Mouse (Mus musculus): ENCODE measurements around the gene Tpk1.
"Not testable (repeated sequence)": the region's sequence is repeated elsewhere in the genome, so short reads cannot be mapped to it uniquely, and the experiment has no call there.

The Tpk1 gene

DNA sequence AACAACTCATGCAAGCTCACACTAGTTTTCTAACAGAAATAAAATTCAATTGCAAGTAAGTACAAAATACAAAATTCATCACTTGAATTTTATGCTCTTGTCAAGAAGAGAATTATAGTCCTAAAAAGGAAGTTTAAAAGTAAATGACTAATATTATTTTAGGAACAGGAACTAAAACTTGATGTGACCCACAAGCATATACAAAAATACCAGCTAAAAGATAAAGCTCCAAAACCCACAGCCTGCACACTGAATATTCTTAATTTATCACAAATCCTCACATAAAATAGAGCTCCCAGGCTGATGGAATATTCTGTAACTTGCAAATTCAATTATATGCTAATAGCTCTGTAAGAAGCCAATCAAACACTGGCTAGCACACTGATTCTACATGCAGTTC lies 25.5 kb downstream of the Tpk1 start:
- DNase-seq (ENCODE audit: low read depth, low spot score) = no peak

DNA sequence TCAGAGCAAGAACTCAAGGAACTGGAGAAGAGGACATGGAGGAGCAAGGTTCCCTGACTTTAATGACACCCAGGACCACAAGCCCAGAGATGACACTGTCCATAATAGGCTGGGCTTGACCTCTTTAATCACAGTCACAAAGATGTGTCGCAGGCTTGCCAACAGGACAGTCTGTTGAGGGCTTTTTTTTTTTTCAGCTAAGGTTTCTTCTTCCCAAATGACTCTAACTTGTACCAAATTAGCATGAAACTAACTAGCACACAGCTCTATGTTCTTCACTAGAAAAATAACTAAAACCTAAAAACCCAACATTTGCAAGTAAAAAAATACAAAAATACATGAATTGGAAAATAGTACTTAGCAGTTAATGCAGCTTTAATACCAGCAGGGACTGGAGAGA lies 27.2 kb downstream of the Tpk1 start:
- no peak for DNase-seq (ENCODE audit: low read depth, low spot score)

GRCm38 (mm10) chr6:43638119-43638518 lies 28.0 kb downstream of the Tpk1 start:
- DNase-seq (ENCODE audit: low read depth, low spot score) = no peak

- no peak for DNase-seq (ENCODE audit: low read depth, low spot score)
Observed at GRCm38 (mm10) chr6:43636980-43637638, 29.0 kb downstream of the Tpk1 start.

DNA sequence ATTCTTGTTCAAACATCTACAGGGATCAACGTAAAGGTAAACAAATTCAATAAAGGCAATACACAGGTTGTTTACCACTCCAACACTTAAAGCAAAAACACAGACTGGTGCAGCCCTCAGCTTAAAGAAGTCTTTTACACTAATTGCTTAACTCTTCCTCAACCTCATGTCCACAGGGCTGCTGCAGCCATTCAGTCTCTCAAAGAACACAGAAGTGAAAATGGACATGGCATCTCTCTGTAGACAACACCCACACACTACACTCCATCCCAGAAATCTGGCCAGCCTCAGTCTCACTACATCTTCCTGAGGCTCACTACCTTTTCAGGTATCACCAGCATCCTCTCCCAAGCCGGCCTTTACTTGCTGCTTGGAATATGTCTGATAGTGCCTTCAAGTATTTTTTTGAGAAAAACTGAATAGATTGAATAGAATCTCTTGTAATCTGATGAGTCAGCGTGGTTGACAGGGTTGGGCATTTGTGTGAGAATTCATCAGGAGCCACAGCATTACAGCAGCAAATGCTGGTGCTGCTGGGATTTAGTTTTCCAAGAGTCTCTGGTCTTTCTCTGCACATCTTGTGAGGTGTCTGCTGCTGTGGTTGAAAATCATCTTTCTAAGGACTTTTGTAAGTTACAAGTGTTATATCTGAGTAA lies 32.6 kb downstream of the Tpk1 start:
- DNase-seq (ENCODE audit: low read depth, low spot score) = no peak

DNA sequence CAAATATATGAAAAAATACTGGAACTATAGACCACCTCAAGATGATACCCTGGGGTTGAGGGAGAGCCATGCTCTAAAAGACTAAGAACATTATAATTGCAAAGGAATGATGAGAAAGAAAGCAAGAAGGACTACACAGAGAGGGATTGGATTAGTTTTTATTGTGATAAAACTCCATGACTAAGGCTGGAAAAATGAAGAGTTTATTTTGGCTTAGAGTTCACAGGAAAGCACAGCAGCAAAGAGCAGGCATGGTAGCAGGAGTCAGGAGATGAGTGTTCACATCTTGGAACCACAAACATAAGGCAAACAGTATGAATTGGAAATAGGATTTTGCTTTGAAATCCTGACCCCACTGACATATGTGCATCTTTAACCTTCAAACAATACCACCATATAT lies 33.2 kb downstream of the Tpk1 start:
- no peak for DNase-seq (ENCODE audit: low read depth, low spot score)

DNA sequence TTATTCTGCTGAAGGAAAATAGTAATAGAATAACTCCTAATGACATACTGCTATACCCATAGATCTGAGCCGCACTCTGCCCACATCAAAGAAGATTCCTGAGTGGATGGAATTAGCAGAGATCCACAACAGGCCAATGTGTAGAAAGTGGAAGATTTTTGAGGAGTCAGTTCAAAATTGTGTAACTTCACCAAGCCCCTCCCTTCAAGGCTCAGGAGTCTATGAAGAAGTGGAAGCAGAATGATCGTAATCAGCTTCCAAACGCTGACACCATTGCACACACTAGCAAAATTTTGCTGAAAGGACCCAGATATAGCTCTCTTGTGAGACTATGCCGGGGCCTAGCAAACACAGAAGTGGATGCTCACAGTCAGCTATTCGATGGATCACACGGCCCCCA lies 42.6 kb downstream of the Tpk1 start:
- not testable (repeated sequence) for DNase-seq (ENCODE audit: low read depth, low spot score)

- DNase-seq (ENCODE audit: low read depth, low spot score) = no peak
Observed at GRCm38 (mm10) chr6:43619258-43619657, 46.8 kb downstream of the Tpk1 start.

GRCm38 (mm10) chr6:43611770-43612169 lies 54.3 kb downstream of the Tpk1 start:
- no peak for DNase-seq (ENCODE audit: low read depth, low spot score)

- no peak for DNase-seq (ENCODE audit: low read depth, low spot score)
Observed at GRCm38 (mm10) chr6:43590841-43591541, 75.1 kb downstream of the Tpk1 start.

DNA sequence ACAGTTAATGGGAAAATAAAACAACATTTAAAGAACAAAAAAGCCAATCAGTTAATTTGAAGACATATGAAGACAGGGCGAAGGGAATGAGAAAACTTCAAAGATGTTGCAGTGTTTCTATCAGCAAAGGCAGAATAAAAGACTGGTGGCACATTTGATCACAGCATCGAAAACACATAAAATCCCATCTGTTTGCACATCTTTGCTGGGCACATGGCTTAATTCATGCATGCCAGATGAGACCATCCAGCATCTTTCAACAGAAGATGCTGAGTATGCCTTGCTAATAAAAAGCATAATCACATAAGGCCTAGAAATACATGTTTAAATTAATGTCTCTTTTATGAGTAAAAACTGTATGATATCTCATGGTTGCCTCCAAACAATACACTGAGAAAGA lies 80.8 kb downstream of the Tpk1 start:
- no peak for DNase-seq (ENCODE audit: low read depth, low spot score)

- DNase-seq (ENCODE audit: low read depth, low spot score) = no peak
Observed at GRCm38 (mm10) chr6:43581809-43582208, 84.3 kb downstream of the Tpk1 start.

DNA sequence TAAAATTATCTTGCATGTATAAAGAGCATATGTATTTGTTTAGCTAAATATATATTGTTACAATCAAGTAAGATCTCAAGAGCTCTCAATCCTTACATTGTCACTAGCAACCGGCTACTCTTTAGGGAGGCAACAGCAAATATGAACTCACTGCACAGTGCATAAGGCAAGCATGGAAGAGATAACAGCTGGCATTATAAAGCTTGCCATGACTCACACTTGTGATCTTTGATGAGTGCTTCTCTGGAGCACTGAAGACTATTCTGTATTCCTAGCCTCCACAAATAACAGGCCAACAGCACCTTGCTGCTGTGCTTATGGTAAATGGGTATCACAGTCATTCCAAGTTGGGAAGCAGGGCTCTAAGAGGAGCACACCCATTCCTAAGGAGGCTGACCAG lies 98.2 kb downstream of the Tpk1 start:
- no peak for DNase-seq (ENCODE audit: low read depth, low spot score)

DNA sequence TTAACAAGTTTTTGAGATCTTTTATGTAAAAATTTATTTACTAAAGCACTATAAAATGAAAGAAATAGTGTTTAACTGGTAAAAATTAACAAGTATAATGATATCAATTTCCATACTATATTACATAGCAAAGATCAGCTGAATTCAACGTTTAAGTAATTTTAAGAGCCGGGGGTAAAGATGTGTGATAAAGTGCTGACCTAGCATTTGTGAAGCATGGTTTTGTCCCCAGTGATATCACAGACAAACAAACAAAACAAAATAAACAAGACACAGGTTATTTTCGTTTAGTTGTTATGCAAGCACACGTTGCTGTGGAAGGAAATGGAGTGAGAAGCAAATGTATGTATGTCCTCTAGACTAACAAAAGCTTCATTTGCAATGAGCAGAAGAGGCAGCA lies 103.6 kb downstream of the Tpk1 start:
- DNase-seq (ENCODE audit: low read depth, low spot score) = no peak

- no peak for DNase-seq (ENCODE audit: low read depth, low spot score)
Observed at GRCm38 (mm10) chr6:43551410-43551809, 114.7 kb downstream of the Tpk1 start.

- no peak for DNase-seq (ENCODE audit: low read depth, low spot score)
Observed at GRCm38 (mm10) chr6:43546537-43546936, 119.5 kb downstream of the Tpk1 start.

- no peak for DNase-seq (ENCODE audit: low read depth, low spot score)
Observed at GRCm38 (mm10) chr6:43537252-43537870, 128.7 kb downstream of the Tpk1 start.

GRCm38 (mm10) chr6:43535459-43535858 lies 130.6 kb downstream of the Tpk1 start:
- DNase-seq (ENCODE audit: low read depth, low spot score) = no peak

DNA sequence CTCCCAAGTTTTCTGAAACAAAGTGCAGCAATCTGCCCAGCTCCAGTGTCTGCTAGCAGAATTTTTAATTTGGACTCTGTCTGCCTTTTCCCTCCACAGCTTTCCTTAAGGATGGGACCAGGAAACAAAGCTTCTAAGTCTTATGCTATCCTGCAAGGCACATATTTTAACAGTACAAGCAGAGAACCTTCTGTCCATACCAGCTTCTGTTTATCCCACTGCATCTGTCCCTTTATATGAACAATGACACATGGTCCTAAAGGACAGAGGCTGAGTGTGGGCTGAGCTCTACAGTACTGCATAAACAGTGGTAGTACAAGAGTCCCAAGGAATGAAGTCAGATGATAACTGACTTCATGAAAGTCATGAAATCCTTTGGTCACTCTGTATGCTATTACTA lies 132.8 kb downstream of the Tpk1 start:
- DNase-seq (ENCODE audit: low read depth, low spot score) = no peak

GRCm38 (mm10) chr6:43532822-43533221 lies 133.3 kb downstream of the Tpk1 start:
- DNase-seq (ENCODE audit: low read depth, low spot score) = no peak

- no peak for DNase-seq (ENCODE audit: low read depth, low spot score)
Observed at GRCm38 (mm10) chr6:43531996-43532395, 134.1 kb downstream of the Tpk1 start.

DNA sequence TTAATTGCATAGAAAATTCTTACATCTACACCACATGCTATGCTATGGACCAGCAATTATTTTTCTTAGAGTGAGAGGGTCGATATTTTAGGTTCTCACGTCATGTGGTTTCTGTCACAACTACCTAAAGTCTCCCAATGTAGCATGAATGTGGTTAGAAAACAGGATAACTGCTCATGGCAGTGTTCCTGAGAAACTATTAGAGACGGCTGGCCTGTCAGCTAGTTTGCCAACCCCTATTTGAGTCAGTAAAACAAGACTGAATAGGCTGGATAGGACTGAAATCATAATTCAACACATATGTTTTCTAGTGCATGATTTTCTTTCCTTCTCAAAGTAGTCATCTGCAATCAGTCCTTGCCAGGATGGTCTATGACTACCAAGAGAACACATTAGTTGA lies 137.1 kb downstream of the Tpk1 start:
- DNase-seq (ENCODE audit: low read depth, low spot score) = no peak

DNA sequence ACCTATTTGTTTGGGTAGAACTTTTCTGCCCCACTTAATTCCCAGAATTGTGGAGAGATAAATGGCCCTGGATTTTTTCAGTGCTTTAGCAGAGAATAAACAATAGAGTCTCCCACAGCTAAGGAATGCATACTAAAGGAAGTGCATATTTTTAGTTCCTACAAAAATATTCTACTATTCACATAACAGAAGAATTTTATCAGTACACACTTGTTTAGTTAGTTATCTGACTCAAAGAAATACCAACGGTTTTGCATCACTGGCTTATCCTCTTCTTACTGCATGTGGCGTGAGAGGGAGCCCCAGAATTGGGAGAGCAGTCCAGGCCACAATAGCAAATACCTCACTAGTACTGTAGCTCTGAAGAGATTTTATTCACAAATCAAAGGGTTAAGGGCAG lies 141.1 kb downstream of the Tpk1 start:
- DNase-seq (ENCODE audit: low read depth, low spot score) = no peak
